Mouse (Mus musculus): ENCODE results near the gene Ly75.

Ly75 gene

GRCm38 (mm10) chr2:60369454-60369853 lies 13.6 kb downstream of the Ly75 start:
- no peak for DNase-seq

DNA sequence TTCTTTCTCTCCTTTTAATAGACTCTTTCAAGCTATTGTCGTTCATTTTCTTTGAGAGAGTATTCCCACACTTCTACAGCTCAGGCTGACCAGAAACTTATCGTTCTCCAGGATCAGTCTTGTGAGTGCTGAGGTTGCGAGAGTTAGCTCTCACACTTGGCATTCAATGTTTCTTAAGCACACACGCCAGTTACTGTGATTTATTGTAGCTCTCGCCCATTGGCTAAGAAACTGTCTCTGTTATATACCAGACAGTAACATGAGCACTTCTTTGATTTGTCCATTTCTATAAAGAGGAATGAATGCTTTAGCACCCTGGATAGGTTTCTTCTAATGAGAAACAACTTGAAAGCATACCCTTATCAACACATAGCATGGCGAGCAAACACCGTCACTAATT lies 15.2 kb downstream of the Ly75 start:
- no peak for DNase-seq

DNA sequence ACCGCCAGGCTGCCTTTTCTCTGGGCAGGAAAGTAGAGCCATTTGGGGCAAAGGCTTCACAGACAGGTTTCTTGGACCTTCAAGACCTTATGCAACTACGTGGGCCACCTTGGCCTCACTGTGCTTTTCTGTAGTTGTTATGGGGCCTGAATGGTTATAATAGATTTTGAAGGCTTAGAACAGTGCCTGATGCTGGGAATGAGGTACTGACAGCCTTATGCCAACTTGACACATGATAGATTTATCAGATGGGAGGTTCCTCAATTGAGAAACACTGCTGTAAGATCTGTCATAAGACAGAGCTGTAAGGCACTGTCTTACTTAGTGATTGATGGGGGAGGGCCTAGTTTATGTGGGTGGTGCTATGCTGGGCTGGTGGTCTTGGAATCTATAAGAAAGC lies 15.9 kb downstream of the Ly75 start:
- no peak for DNase-seq

GRCm38 (mm10) chr2:60365820-60366610 lies 17.1 kb downstream of the Ly75 start:
- no peak for DNase-seq

GRCm38 (mm10) chr2:60365138-60365775 lies 17.8 kb downstream of the Ly75 start:
- DNase-seq: no peak

DNA sequence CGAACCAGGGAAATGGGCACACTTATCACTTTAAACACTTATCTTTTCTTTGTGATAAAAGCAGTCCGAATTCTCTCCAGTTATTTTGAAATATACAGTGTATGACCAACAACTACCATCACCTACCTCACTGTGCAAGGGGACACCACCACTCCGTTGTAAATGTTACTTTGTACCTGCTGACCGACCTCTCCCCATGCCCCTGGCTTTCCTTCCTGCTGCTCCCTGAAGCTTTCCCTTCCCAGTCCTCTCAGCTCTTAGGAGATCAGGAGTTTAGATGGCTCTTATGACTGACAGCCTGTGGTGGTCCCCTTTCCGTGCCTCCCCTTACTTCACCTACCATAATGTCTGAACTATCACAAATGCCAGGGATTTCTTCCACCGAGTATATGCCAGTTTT lies 21.0 kb downstream of the Ly75 start:
- DNase-seq: no peak

GRCm38 (mm10) chr2:60359796-60360195 lies 23.3 kb downstream of the Ly75 start:
- DNase-seq: no peak

GRCm38 (mm10) chr2:60355388-60355683 lies 27.8 kb downstream of the Ly75 start:
- no peak for DNase-seq

- no peak for DNase-seq
These were observed 28.3 kb downstream of the Ly75 start for GRCm38 (mm10) chr2:60354541-60355387.

- no peak for DNase-seq
These were observed 30.8 kb downstream of the Ly75 start for GRCm38 (mm10) chr2:60352296-60352695.

DNA sequence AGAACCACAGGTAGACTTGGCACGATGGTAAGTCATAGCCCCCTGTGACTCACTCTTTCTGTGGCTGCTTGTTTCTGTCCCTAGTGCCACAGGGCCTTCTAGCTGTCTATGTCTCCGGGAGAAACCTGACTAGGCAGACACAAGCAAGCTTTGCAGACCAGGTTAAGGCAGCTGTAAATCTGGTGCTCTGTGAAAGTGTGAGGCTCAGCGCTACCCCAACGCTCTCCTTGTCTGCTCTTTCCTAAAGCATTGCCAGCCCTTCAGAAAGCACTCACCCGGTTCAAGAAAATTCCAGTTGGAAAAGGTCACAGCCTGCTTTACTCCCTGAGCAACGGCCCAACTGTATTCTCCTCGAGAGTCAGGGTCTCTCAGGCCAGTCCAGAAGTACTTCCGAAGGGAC lies 31.3 kb downstream of the Ly75 start:
- no peak for DNase-seq

DNA sequence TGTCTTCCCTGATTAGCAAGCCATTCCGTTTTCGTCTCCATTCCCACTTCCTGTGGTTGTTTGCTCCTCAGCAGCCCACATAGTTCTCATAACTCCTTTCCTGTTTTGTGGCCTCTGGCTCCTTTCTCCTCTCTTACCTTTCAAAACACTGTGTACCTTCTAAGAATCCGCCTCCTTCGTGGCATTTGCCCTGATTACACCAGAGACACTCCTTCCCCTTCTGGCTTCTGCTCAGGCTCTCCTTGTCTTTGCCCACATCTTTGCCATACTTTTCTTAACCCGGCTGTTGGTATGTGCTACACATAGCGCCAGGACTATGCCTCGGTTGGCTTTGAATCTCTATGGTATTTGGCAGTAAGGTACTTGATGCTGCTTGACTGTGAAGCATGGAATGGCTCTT lies 35.2 kb downstream of the Ly75 start:
- no peak for DNase-seq

DNA sequence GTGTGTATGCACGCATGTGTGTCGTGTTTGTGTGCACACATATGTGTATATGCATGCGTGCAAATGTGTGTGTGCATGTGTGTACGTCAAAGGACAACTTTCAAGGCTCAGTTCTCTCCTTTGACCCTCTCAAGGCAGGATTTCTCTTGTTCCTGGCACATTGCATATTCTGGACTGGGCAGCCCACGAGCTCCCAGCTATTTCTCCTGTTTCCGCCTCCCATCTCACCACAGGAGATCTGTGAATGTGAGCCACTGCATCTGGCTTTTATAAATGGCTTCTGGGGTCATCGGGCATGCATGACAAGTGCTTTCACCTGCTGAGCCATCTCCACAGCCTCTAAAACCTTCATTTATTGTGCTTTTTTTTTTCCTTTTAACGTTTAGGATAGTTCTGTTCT lies 36.6 kb downstream of the Ly75 start:
- DNase-seq: no peak

- DNase-seq: no peak
These were observed 37.4 kb downstream of the Ly75 start for GRCm38 (mm10) chr2:60345717-60346116.

DNA sequence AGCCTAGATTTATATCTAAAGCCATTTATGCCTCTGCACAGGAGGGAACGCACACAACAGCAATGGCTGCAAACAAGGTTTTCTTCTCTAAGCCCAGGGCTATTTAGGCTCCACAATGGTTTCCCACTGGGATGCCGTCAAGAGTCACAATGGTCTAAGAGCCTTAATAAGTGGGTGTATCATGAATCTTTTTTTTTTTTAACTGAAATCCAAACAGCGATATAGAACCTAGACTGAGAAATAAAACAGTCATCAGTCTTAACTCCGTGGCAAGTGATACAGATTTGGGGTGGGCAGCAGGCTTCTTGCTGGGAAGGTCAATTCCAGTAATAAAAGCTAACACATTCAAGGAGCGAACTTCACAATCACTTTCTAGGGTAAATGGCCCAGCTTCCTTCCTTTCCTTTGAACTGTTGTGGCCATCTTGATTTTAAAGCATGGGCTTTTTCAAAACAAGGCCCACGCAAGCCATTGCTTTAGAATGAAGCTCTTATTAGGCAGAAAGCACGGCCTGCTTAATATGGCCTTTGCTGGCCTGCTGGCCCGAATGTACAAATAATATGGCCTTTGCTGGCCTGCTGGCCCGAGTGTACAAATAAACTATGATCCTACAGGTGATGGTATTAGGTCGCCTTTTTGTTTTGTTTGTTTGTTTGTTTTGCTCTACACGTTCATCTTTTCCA lies 39.4 kb downstream of the Ly75 start:
- no peak for DNase-seq

GRCm38 (mm10) chr2:60342107-60342880 lies 40.8 kb downstream of the Ly75 start:
- no peak for DNase-seq

DNA sequence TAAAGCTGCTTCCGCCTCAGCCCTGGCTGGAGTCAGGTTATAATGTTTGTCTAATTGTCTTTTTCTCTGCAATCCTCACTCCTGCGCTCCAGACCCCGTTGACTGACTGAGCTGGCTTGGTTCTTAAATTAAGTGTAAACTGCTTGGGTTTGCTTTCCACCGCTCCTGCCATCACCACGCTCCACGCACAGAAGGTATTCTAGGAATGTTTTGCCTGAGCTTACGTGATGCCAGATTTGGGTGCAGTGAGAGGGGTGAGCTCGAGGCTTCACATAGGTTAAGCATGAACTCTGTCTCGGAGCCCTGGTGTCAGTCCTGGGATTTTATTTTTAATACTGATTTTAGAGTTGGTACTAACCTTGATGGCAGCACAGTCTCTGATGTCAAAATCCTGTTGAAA lies 45.2 kb downstream of the Ly75 start:
- DNase-seq: no peak

- DNase-seq: no peak
These were observed 54.5 kb downstream of the Ly75 start for GRCm38 (mm10) chr2:60328641-60329040.

- DNase-seq: no peak
These were observed 55.5 kb downstream of the Ly75 start for GRCm38 (mm10) chr2:60327581-60327980.

DNA sequence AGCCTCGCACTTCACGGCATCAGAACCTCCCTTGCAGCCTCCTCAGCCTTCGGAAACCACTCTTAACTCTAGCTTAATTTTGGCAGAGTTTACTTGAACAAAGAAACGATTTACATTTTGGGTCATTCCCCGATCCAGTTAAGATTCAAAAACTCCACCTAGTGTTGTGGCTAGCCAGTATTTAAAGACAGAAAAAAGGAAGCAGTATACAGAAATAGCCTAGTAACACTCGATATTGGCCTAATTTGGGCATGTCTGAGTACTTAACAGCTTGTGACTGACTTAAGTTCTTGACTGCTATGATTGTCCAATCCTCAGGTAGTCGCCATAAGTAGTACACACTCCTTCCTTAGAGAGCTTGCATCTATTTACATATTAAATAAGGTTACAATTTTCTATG lies 56.2 kb downstream of the Ly75 start:
- no peak for DNase-seq

GRCm38 (mm10) chr2:60323411-60323810 lies 59.7 kb downstream of the Ly75 start:
- DNase-seq: peak; percentile 28

DNA sequence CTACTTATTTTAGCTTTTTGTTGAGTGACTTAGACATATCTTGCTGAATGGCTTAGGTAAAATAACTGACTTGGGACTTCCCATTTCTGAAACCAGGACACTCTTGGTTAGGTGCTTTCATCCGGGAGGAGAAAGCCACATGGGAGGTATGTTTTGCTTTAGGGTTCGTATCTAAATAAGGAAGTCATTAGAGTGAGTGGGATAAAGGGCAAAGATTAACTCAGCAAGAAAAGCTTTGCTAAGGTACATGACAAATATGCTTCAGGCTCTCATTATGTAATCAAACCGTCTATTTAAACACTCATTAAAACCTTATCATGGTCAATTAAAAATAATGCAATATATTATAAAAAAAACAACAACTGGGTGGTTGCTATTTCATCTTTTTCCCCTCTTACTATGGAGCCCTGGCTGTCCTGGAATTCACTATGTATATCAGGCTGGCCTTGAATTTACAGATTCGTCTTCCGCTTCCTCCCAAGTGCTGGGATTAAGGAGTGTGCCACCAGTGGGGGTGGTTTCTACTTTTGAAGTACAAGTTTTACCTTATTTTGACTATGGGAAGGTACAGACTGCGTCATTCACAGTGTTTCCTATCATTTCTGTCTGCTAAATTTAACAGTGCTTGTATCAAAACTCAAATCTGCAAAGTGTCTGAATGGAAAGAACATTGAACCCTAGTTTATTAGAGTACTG lies 60.9 kb downstream of the Ly75 start:
- no peak for DNase-seq
